Mouse (Mus musculus): ENCODE results near the gene Opn3. TPM values are rescaled to one million over a fixed set of nuclear protein-coding genes. Genes with fewer than 3 reads are reported as not detected.

Opn3 gene
- polyA plus RNA-seq, 1 experiment from 2014 or later: 12.6 TPM

DNA sequence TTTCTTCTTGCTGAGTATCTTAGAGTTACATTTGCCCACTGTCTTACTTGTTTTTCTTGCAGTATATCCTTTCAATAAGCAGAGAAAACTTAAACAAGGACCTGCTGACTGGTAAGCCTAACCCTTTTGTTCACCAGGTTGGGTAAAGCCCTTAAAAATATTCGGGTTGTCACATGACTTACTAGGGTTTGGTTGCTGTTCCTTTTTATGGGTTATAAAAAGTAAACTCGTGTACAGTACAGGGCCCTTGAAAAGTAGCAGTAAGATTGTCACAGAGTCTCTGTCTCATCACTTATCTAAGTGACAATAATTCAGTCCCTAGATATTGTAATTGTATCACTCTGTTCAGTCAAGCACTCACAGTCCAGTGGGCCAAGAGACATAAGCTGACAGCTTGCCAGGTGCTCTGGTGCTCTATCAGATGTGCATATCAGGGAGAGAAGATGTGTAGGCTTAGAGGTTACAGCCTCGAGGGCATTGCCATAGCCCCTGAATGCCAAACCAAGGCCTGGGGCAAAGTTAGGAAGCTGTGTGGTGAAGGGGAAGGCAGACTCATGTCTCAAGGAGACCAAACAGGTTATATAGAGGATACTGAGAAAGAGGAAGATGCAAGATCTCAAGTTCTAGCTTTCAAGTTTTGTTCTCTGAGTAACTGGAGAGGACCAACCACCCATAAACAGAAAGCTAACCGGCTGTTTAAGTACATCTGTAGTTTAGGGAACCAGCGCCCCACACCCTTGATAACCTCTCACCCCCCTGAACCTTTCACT, 48.9 kb downstream of the Opn3 start:
- H3K4me2 ChIP-seq (replicated peaks; ENCODE audit: low read depth, low read length): no peak overlapping the region
- no peaks in the 10 kb centered on the region for H3K36me3 ChIP-seq (ENCODE audit: control insufficient read depth, insufficient read depth, low read length)
- H3K27me3 ChIP-seq (ENCODE audit: control insufficient read depth, insufficient read depth, low read length): no peaks in the 10 kb centered on the region
- 54% methylated on average over 5 of the region's 5 CpGs for WGBS
- no peak overlapping the region for H3K27ac ChIP-seq (ENCODE audit: low read length)
- ATAC-seq (ENCODE audit: insufficient number of reproducible peaks, insufficient read depth, low FRiP score, low read depth): no peak
- no peak overlapping the region for H3K9ac ChIP-seq (replicated peaks; ENCODE audit: low read depth, low read length)
- H3K9me3 ChIP-seq (ENCODE audit: control insufficient read depth, low read depth, low read length): no peaks in the 10 kb centered on the region
- H3K4me3 ChIP-seq (ENCODE audit: low read depth, low read length): no peak overlapping the region
- H3K4me1 ChIP-seq (ENCODE audit: control insufficient read depth, insufficient read depth, low read length): no peaks in the 10 kb centered on the region

DNA sequence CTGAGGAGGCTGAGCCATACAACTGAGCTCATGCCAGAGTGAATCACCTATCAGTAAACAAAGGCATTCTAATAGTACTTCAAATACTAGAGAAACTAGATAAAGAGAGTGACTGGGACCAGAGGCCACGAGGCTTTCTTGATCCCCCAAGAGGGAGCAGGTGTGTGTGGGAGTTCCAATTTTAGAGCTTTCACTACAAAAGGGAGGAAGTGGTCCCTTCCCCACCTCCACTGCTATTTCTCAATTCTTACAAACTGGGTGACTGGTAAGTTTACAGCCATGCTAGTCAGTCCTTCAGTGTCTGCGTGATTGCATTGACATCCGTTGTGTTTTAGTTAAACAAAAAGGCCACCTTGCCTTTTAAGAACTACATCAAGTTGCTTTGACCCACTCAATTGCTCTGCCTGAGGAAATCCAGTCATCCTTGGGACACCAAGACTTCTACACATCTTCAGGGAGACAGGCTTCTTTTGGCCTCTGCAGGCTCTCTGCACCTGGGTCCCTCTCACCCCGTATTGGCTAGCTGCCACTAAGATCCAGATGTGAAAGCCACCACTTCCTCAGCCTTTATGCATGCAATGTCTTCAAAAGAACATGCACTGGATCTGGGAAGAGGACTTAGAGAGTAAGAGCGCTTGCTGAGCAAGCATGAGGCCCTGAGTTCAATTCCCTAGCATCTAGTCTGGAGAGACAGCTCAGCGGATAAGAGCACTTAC, 52.0 kb downstream of the Opn3 start:
- H3K9me3 ChIP-seq (ENCODE audit: control insufficient read depth, low read depth, low read length): no peaks in the 10 kb centered on the region
- no peak for ATAC-seq (ENCODE audit: insufficient number of reproducible peaks, insufficient read depth, low FRiP score, low read depth)
- no peaks in the 10 kb centered on the region for H3K4me1 ChIP-seq (ENCODE audit: control insufficient read depth, insufficient read depth, low read length)
- H3K36me3 ChIP-seq (ENCODE audit: control insufficient read depth, insufficient read depth, low read length): no peaks in the 10 kb centered on the region
- H3K4me2 ChIP-seq (replicated peaks; ENCODE audit: low read depth, low read length): no peak overlapping the region
- H3K27me3 ChIP-seq (ENCODE audit: control insufficient read depth, insufficient read depth, low read length): no peaks in the 10 kb centered on the region
- H3K27ac ChIP-seq (ENCODE audit: low read length): no peak overlapping the region
- H3K4me3 ChIP-seq (ENCODE audit: low read depth, low read length): no peak overlapping the region
- WGBS: 76% methylated on average over 6 of the region's 6 CpGs
- no peak overlapping the region for H3K9ac ChIP-seq (replicated peaks; ENCODE audit: low read depth, low read length)

- 85% methylated on average over 7 of the region's 7 CpGs for WGBS
- H3K27me3 ChIP-seq (ENCODE audit: control insufficient read depth, insufficient read depth, low read length): no peaks in the 10 kb centered on the region
- H3K4me1 ChIP-seq (ENCODE audit: control insufficient read depth, insufficient read depth, low read length): no peaks in the 10 kb centered on the region
- no peaks in the 10 kb centered on the region for H3K36me3 ChIP-seq (ENCODE audit: control insufficient read depth, insufficient read depth, low read length)
- H3K9me3 ChIP-seq (ENCODE audit: control insufficient read depth, low read depth, low read length): no peaks in the 10 kb centered on the region
- no peak overlapping the region for H3K9ac ChIP-seq (replicated peaks; ENCODE audit: low read depth, low read length)
- no peak for ATAC-seq (ENCODE audit: insufficient number of reproducible peaks, insufficient read depth, low FRiP score, low read depth)
- no peak overlapping the region for H3K27ac ChIP-seq (ENCODE audit: low read length)
- no peak overlapping the region for H3K4me2 ChIP-seq (replicated peaks; ENCODE audit: low read depth, low read length)
- H3K4me3 ChIP-seq (ENCODE audit: low read depth, low read length): no peak overlapping the region
Measured at GRCm38 (mm10) chr1:175639072-175639471, 53.5 kb downstream of the Opn3 start.

- H3K4me1 ChIP-seq (ENCODE audit: control insufficient read depth, insufficient read depth, low read length): no peaks in the 10 kb centered on the region
- no peak overlapping the region for H3K4me3 ChIP-seq (ENCODE audit: low read depth, low read length)
- no peak overlapping the region for H3K9ac ChIP-seq (replicated peaks; ENCODE audit: low read depth, low read length)
- 79% methylated on average over 7 of the region's 7 CpGs for WGBS
- no peaks in the 10 kb centered on the region for H3K36me3 ChIP-seq (ENCODE audit: control insufficient read depth, insufficient read depth, low read length)
- H3K27ac ChIP-seq (ENCODE audit: low read length): no peak overlapping the region
- ATAC-seq (ENCODE audit: insufficient number of reproducible peaks, insufficient read depth, low FRiP score, low read depth): no peak
- H3K27me3 ChIP-seq (ENCODE audit: control insufficient read depth, insufficient read depth, low read length): no peaks in the 10 kb centered on the region
- H3K4me2 ChIP-seq (replicated peaks; ENCODE audit: low read depth, low read length): no peak overlapping the region
- H3K9me3 ChIP-seq (ENCODE audit: control insufficient read depth, low read depth, low read length): no peaks in the 10 kb centered on the region
Measured at GRCm38 (mm10) chr1:175637677-175638076, 54.9 kb downstream of the Opn3 start.

- Histone ChIP-seq H3K9me3 (ENCODE audit: control insufficient read depth, low read depth, low read length) (no peaks in the 10 kb centered on the region), H3K27ac (ENCODE audit: low read length) (no peak overlapping the region), H3K9ac (replicated peaks; ENCODE audit: low read depth, low read length) (no peak overlapping the region), H3K4me2 (replicated peaks; ENCODE audit: low read depth, low read length) (no peak overlapping the region), H3K4me3 (ENCODE audit: low read depth, low read length) (no peak overlapping the region), H3K4me1 (ENCODE audit: control insufficient read depth, insufficient read depth, low read length) (no peaks in the 10 kb centered on the region), H3K27me3 (ENCODE audit: control insufficient read depth, insufficient read depth, low read length) (no peaks in the 10 kb centered on the region), H3K36me3 (ENCODE audit: control insufficient read depth, insufficient read depth, low read length) (no peaks in the 10 kb centered on the region)
- no peak for ATAC-seq (ENCODE audit: insufficient number of reproducible peaks, insufficient read depth, low FRiP score, low read depth)
- WGBS: 96% methylated on average over 14 of the region's 14 CpGs
Measured at GRCm38 (mm10) chr1:175632470-175632869, 60.1 kb downstream of the Opn3 start.

GRCm38 (mm10) chr1:175631721-175632221, 60.8 kb downstream of the Opn3 start:
- Histone ChIP-seq H3K4me2 (replicated peaks; ENCODE audit: low read depth, low read length) (no peak overlapping the region), H3K9me3 (ENCODE audit: control insufficient read depth, low read depth, low read length) (no peaks in the 10 kb centered on the region), H3K27me3 (ENCODE audit: control insufficient read depth, insufficient read depth, low read length) (no peaks in the 10 kb centered on the region), H3K4me1 (ENCODE audit: control insufficient read depth, insufficient read depth, low read length) (no peaks in the 10 kb centered on the region), H3K9ac (replicated peaks; ENCODE audit: low read depth, low read length) (no peak overlapping the region), H3K27ac (ENCODE audit: low read length) (no peak overlapping the region), H3K36me3 (ENCODE audit: control insufficient read depth, insufficient read depth, low read length) (no peaks in the 10 kb centered on the region), H3K4me3 (ENCODE audit: low read depth, low read length) (no peak overlapping the region)
- WGBS: 76% methylated on average over 10 of the region's 10 CpGs
- no peak for ATAC-seq (ENCODE audit: insufficient number of reproducible peaks, insufficient read depth, low FRiP score, low read depth)

GRCm38 (mm10) chr1:175631080-175631479, 61.5 kb downstream of the Opn3 start:
- no peak for ATAC-seq (ENCODE audit: insufficient number of reproducible peaks, insufficient read depth, low FRiP score, low read depth)
- Histone ChIP-seq H3K4me2 (replicated peaks; ENCODE audit: low read depth, low read length) (no peak overlapping the region), H3K9ac (replicated peaks; ENCODE audit: low read depth, low read length) (no peak overlapping the region), H3K4me3 (ENCODE audit: low read depth, low read length) (no peak overlapping the region), H3K4me1 (ENCODE audit: control insufficient read depth, insufficient read depth, low read length) (no peaks in the 10 kb centered on the region), H3K36me3 (ENCODE audit: control insufficient read depth, insufficient read depth, low read length) (no peaks in the 10 kb centered on the region), H3K9me3 (ENCODE audit: control insufficient read depth, low read depth, low read length) (no peaks in the 10 kb centered on the region), H3K27me3 (ENCODE audit: control insufficient read depth, insufficient read depth, low read length) (no peaks in the 10 kb centered on the region), H3K27ac (ENCODE audit: low read length) (no peak overlapping the region)
- 77% methylated on average over 3 of the region's 3 CpGs for WGBS

GRCm38 (mm10) chr1:175630345-175630744, 62.2 kb downstream of the Opn3 start:
- no peak overlapping the region for H3K4me3 ChIP-seq (ENCODE audit: low read depth, low read length)
- no peaks in the 10 kb centered on the region for H3K4me1 ChIP-seq (ENCODE audit: control insufficient read depth, insufficient read depth, low read length)
- H3K4me2 ChIP-seq (replicated peaks; ENCODE audit: low read depth, low read length): no peak overlapping the region
- ATAC-seq (ENCODE audit: insufficient number of reproducible peaks, insufficient read depth, low FRiP score, low read depth): no peak
- H3K27ac ChIP-seq (ENCODE audit: low read length): no peak overlapping the region
- WGBS: 81% methylated on average over 5 of the region's 5 CpGs
- no peaks in the 10 kb centered on the region for H3K36me3 ChIP-seq (ENCODE audit: control insufficient read depth, insufficient read depth, low read length)
- H3K9ac ChIP-seq (replicated peaks; ENCODE audit: low read depth, low read length): no peak overlapping the region
- H3K9me3 ChIP-seq (ENCODE audit: control insufficient read depth, low read depth, low read length): no peaks in the 10 kb centered on the region
- no peaks in the 10 kb centered on the region for H3K27me3 ChIP-seq (ENCODE audit: control insufficient read depth, insufficient read depth, low read length)

Measured in stomach, embryonic 14.5 days (tissue).